Mouse (Mus musculus): ENCODE measurements around the gene Klra17. TPM values are rescaled to one million over a fixed set of nuclear protein-coding genes. Genes with fewer than 3 reads are reported as not detected.

The Klra17 gene
- polyA plus RNA-seq (2014; fragmentation: Illumina TruSeq; extraction: RNeasy Lipid Tissue Mini Kit (QIAGEN cat#74804); ENCODE audit: low read depth, low replicate concordance): 0.27 TPM

DNA sequence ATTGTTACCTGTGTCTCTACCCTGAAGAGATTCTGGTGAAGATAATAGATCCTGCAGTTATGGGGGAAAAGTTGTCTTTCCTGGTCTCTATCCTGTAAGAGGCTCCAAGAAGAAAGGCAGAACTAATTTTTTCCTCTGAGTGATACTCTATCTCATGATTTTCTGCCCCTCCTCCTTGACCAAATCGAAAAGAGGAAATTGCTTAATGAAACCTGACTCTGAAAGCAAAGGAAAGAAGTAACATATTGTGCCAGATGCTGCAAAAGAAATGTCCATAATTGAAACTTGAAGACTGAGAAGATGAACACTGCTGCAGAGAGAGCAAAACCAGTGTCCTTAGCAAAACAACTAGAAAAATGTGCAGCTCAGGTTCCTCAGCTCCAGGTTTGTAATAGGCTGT, at the start of gene Klra17:
TSS of gene Klra17 (minus strand) at position 124 of the 400 bp plus-strand sequence.

DNA sequence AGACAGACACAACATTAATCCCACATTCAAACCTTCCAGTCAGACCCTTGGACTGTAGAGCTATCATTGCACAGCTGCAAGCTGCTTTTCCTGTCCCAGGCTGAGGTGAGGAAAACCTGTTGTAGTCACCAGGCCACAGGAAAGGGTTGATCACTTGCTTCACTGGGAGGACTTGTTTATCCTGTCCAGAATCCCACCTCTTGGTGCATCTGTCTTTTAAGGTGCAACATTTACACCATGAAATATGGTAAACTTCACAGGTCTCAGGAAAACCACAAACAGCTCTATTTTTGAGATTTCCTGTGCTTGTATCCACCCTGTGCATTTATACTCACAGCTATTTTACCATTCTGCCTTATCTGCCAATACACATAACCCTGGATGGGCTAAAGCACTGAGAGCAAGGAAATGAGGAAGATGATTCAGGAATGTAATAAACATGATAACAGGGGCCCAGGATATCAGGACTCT, 41.0 kb upstream of the Klra17 start, which contains the start of gene Klra5:
TSS of gene Klra5 (minus strand) at position 175 of the 471 bp plus-strand sequence.

DNA sequence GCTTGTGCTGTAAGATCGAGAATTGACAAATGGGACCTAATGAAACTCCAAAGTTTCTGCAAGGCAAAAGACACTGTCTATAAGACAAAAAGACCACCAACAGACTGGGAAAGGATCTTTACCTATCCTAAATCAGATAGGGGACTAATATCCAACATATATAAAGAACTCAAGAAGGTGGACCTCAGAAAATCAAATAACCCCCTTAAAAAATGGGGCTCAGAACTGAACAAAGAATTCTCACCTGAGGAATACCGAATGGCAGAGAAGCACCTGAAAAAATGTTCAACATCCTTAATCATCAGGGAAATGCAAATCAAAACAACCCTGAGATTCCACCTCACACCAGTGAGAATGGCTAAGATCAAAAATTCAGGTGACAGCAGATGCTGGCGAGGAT, 14.1 kb downstream of the Klra17 start, which contains the start of gene Gm17631:
TSS of gene Gm17631 (plus strand) at position 301 of the 400 bp plus-strand sequence.

DNA sequence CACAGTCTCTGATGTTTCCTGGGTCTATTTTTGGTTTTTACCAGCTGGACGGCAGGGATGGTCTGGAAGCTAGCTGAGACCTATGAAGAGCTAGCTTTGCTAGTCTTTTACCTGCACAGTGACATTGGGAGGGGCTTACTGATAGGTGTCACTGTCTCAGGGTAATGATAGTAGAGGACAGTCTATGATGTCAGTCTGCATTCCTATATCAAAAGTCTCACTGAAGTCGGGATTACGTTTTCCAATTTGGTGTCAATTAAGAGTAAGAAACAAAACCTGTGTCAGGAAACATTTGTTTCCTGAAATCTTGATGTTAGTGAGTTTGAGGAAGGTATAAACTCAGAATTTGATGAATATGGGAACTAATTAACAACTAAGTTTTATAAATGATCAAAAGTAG, 92.3 kb downstream of the Klra17 start, which contains the start of gene Gm156:
TSS of gene Gm156 (minus strand) at position 101 of the 400 bp plus-strand sequence.

Other genes starting within 250 kb of the Klra17 start
- not detected for gene Klrc3, start 233.3 kb downstream of the Klra17 start, polyA plus RNA-seq (2014; fragmentation: Illumina TruSeq; extraction: RNeasy Lipid Tissue Mini Kit (QIAGEN cat#74804); ENCODE audit: low read depth, low replicate concordance)
- gene Klrc2, start 216.0 kb downstream of the Klra17 start, polyA plus RNA-seq (2014; fragmentation: Illumina TruSeq; extraction: RNeasy Lipid Tissue Mini Kit (QIAGEN cat#74804); ENCODE audit: low read depth, low replicate concordance): 0.15 TPM
- 0.27 TPM for gene Klrc1, start 197.7 kb downstream of the Klra17 start, polyA plus RNA-seq (2014; fragmentation: Illumina TruSeq; extraction: RNeasy Lipid Tissue Mini Kit (QIAGEN cat#74804); ENCODE audit: low read depth, low replicate concordance)
- 0.68 TPM for gene Klri1, start 159.5 kb downstream of the Klra17 start, polyA plus RNA-seq (2014; fragmentation: Illumina TruSeq; extraction: RNeasy Lipid Tissue Mini Kit (QIAGEN cat#74804); ENCODE audit: low read depth, low replicate concordance)
- 0.12 TPM for gene Klri2, start 136.2 kb downstream of the Klra17 start, polyA plus RNA-seq (2014; fragmentation: Illumina TruSeq; extraction: RNeasy Lipid Tissue Mini Kit (QIAGEN cat#74804); ENCODE audit: low read depth, low replicate concordance)
- not detected for gene Gm156, start 92.4 kb downstream of the Klra17 start, polyA plus RNA-seq (2014; fragmentation: Illumina TruSeq; extraction: RNeasy Lipid Tissue Mini Kit (QIAGEN cat#74804); ENCODE audit: low read depth, low replicate concordance)
- gene Gm17631, start 14.0 kb downstream of the Klra17 start, polyA plus RNA-seq (2014; fragmentation: Illumina TruSeq; extraction: RNeasy Lipid Tissue Mini Kit (QIAGEN cat#74804); ENCODE audit: low read depth, low replicate concordance): not detected
- not detected for gene Klra5, start 41.0 kb upstream of the Klra17 start, polyA plus RNA-seq (2014; fragmentation: Illumina TruSeq; extraction: RNeasy Lipid Tissue Mini Kit (QIAGEN cat#74804); ENCODE audit: low read depth, low replicate concordance)
- 0.38 TPM for gene Klra6, start 150.3 kb upstream of the Klra17 start, polyA plus RNA-seq (2014; fragmentation: Illumina TruSeq; extraction: RNeasy Lipid Tissue Mini Kit (QIAGEN cat#74804); ENCODE audit: low read depth, low replicate concordance)
- gene Klra4, start 190.6 kb upstream of the Klra17 start, polyA plus RNA-seq (2014; fragmentation: Illumina TruSeq; extraction: RNeasy Lipid Tissue Mini Kit (QIAGEN cat#74804); ENCODE audit: low read depth, low replicate concordance): 0.25 TPM